Mouse (Mus musculus): ENCODE results near the gene Nop56. TPM values are rescaled to one million over a fixed set of nuclear protein-coding genes. Genes with fewer than 3 reads are reported as not detected.

Gene Nop56
- total and polyA plus RNA-seq, 3 experiments: 556 to 1,867 (median 594) TPM

DNA sequence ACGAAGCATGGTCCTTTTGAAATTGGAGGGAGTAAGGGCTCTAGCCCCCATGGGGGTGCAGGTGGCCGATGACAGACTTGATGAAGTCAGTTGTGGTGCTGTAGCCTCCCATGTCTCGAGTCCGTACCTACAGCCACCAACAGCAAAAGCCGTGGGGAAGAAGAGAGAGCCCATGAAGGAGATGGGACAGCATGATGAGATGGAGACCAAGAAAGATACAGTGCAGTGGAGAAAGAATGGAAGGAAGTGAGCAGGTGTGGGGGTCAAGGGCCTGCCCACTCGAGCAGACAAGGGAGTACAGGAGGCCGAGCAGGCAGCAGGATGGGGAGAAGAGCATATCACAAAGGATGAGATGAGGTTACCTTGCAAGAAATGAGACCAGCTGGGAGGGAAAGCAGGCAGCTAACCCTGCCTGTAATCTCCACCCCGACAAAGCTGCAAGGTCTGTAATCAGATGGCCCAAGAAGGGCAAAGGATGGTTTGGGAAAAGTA, 5.4 kb downstream of the Nop56 start (continued):
- TF ChIP-seq TCF12 (IDR thresholded peaks at IDR 0.05; ENCODE audit: low read depth, low read length) (no peak), GABPA (IDR thresholded peaks at IDR 0.05; ENCODE audit: low read depth, low read length) (no peak), SIN3A (IDR thresholded peaks at IDR 0.05; ENCODE audit: low read length) (peak; percentile 42; the same call in 1 of the 2 replicates), MEF2A (IDR thresholded peaks at IDR 0.05; ENCODE audit: extremely low read depth, insufficient replicate concordance, low read depth, low read length, poor library complexity, severe bottlenecking) (peak; percentile 47; the same call in 1 of the 2 replicates), POLR2AphosphoS5 (IDR thresholded peaks at IDR 0.05; ENCODE audit: borderline replicate concordance, low read depth, low read length) (no peak), POLR2A (IDR thresholded peaks at IDR 0.05; ENCODE audit: control insufficient read depth in 1 of 2, insufficient read depth in 1 of 2, low read depth in 1 of 2, low read length in 2 of 2, poor library complexity in 1 of 2) (peak; percentile 67 to 79; a peak in 3 of 4 replicates), USF1 (IDR thresholded peaks at IDR 0.05; ENCODE audit: low read depth, low read length) (no peak), EP300 (IDR thresholded peaks at IDR 0.05; ENCODE audit: low read depth in 1 of 2, low read length in 2 of 2) (no peak; a peak in 1 of 4 replicates), BHLHE40 (IDR thresholded peaks at IDR 0.05; ENCODE audit: borderline replicate concordance, low read depth, low read length) (no peak), HCFC1 (IDR thresholded peaks at IDR 0.05; ENCODE audit: low read depth, low read length) (peak; percentile 4; the same call in 1 of the 2 replicates), GATA1 (IDR thresholded peaks at IDR 0.05; ENCODE audit: low read depth, low read length) (no peak), CHD1 (IDR thresholded peaks at IDR 0.05; ENCODE audit: low read depth, low read length) (0 out of 2 replicates have a peak, but pooled peaks have one; percentile 63), JUND (IDR thresholded peaks at IDR 0.05; ENCODE audit: low read depth, low read length) (no peak; the same call in 1 of the 2 replicates), NRF1 (IDR thresholded peaks at IDR 0.05; ENCODE audit: insufficient read depth, low read depth, low read length, poor library complexity, severe bottlenecking) (no peak), MXI1 (IDR thresholded peaks at IDR 0.05; ENCODE audit: low read depth, low read length) (peak; percentile 55; the same call in 1 of the 2 replicates), USF2 (IDR thresholded peaks at IDR 0.05; ENCODE audit: borderline replicate concordance in 1 of 2, insufficient read depth in 1 of 2, low read depth in 1 of 2, low read length in 2 of 2) (0 out of 4 replicates have a peak, but pooled peaks of 1 of the 2 experiments have one; percentile 19), CTCF (IDR thresholded peaks at IDR 0.05 in 2 of 3, conservative IDR thresholded peaks at IDR 0.05 in 1 of 3; ENCODE audit: control insufficient read depth in 1 of 3, insufficient read depth in 1 of 3, low read depth in 2 of 3, low read length in 3 of 3, poor library complexity in 1 of 3, severe bottlenecking in 1 of 3) (no peak)

DNA sequence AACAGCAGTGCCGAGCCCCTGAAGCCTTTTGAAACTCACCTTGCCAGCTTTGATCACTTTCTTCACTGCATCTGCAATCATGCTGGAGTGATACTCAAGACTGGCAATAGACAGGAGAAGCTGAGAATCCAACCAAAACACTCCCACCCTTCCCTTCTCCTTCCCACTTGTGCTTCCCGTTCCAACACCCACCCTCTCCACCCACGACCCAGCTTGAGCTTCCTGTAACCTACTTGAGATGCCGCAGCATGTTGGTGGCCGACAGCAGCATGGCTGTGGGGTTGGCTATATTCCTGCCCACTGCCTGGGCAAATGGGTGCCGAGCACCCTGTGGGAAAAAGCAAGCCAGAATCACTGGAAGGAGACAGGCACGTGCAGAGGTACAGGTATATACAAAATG, 6.0 kb downstream of the Nop56 start:
- H3K9ac ChIP-seq (ENCODE audit: control insufficient read depth, low read depth, low read length, poor library complexity, severe bottlenecking): no peak overlapping the region
- TF ChIP-seq KAT2A (conservative IDR thresholded peaks at IDR 0.05; ENCODE audit: low read depth, low read length) (no peak), ELF1 (IDR thresholded peaks at IDR 0.05; ENCODE audit: low read depth, low read length) (no peak), SMC3 (IDR thresholded peaks at IDR 0.05; ENCODE audit: low read depth, low read length) (no peak), JUND (IDR thresholded peaks at IDR 0.05; ENCODE audit: low read depth, low read length) (no peak), POLR2A (IDR thresholded peaks at IDR 0.05; ENCODE audit: control insufficient read depth in 1 of 2, insufficient read depth in 1 of 2, low read depth in 1 of 2, low read length in 2 of 2, poor library complexity in 1 of 2) (no peak), POLR2AphosphoS5 (IDR thresholded peaks at IDR 0.05; ENCODE audit: borderline replicate concordance, low read depth, low read length) (no peak), TAL1 (IDR thresholded peaks at IDR 0.05; ENCODE audit: low read length) (no peak), BHLHE40 (IDR thresholded peaks at IDR 0.05; ENCODE audit: borderline replicate concordance, low read depth, low read length) (no peak), MAFK (IDR thresholded peaks at IDR 0.05; ENCODE audit: borderline replicate concordance, low read depth, low read length) (no peak), TCF12 (IDR thresholded peaks at IDR 0.05; ENCODE audit: low read depth, low read length) (no peak), RCOR1 (IDR thresholded peaks at IDR 0.05; ENCODE audit: low read depth, low read length) (no peak), ZMIZ1 (IDR thresholded peaks at IDR 0.05; ENCODE audit: low read depth, low read length) (no peak), GABPA (IDR thresholded peaks at IDR 0.05; ENCODE audit: low read depth, low read length) (no peak), ZKSCAN1 (IDR thresholded peaks at IDR 0.05; ENCODE audit: low read depth, low read length) (no peak), MAZ (IDR thresholded peaks at IDR 0.05; ENCODE audit: low read depth, low read length) (no peak), MYB (IDR thresholded peaks at IDR 0.05; ENCODE audit: low read depth, low read length) (no peak), NELFE (IDR thresholded peaks at IDR 0.05; ENCODE audit: low read depth, low read length) (no peak), SIN3A (IDR thresholded peaks at IDR 0.05; ENCODE audit: low read length) (no peak), EP300 (IDR thresholded peaks at IDR 0.05; ENCODE audit: low read depth in 1 of 2, low read length in 2 of 2) (no peak), UBTF (IDR thresholded peaks at IDR 0.05; ENCODE audit: borderline replicate concordance, insufficient read depth, low read depth, low read length) (no peak)
- no peak overlapping the region for H3K27ac ChIP-seq (ENCODE audit: control insufficient read depth, low read depth, low read length)
- H3K9me3 ChIP-seq (replicated peaks; ENCODE audit: insufficient read depth, low read length): no peaks in the 10 kb centered on the region
- no peak for DNase-seq (ENCODE audit: low read depth, low spot score)
- peaks cover 17 to 26% of the 10 kb centered on the region in 2 experiments for H3K36me3 ChIP-seq (ENCODE audit: control insufficient read depth in 1 of 2, insufficient read depth in 2 of 2, low read length in 2 of 2)
- no peaks in the 10 kb centered on the region for H3K27me3 ChIP-seq (ENCODE audit: control insufficient read depth in 1 of 2, insufficient read depth in 2 of 2, low read length in 2 of 2)
- peaks cover 39% of the 10 kb centered on the region for H3K79me2 ChIP-seq (ENCODE audit: control insufficient read depth, insufficient read depth, low read length, poor library complexity)
- H3K4me3 ChIP-seq (ENCODE audit: control insufficient read depth in 1 of 2, insufficient read depth in 1 of 2, low read depth in 2 of 2, low read length in 2 of 2): no peak overlapping the region
- H3K4me1 ChIP-seq (ENCODE audit: control insufficient read depth in 1 of 2, insufficient read depth in 2 of 2, low read length in 2 of 2): peaks cover 0 to 11% of the 10 kb centered on the region in 2 experiments; a peak in 1 of 4 replicates
